Mouse (Mus musculus) forebrain, embryonic 10.5 days (tissue): ENCODE measurements around the gene Gga1. TPM values are rescaled to one million over a fixed set of nuclear protein-coding genes. Genes with fewer than 3 reads are reported as not detected.
"Not testable (repeated sequence)": the region's sequence is repeated elsewhere in the genome, so short reads cannot be mapped to it uniquely, and the experiment has no call there.

Experiments
- DNase-seq: peaks from one replicate; pipeline ENCODE4 v3.0.0-alpha.2; 2017; ENCODE audit warnings: low spot score; ENCODE audit errors: extremely low spot score
- H3K27ac ChIP-seq: fragments of 300-500 bp; sonication (generic); 2 replicates; pipeline ENCODE4 v1.5.1; 2016; ENCODE audit warnings: mild to moderate bottlenecking
- H3K27me3 ChIP-seq: fragments of 300-500 bp; sonication (generic); 2 replicates; pipeline ENCODE4 v1.6.1; 2016; ENCODE audit warnings: mild to moderate bottlenecking; ENCODE audit not compliant: poor library complexity, severe bottlenecking
- H3K36me3 ChIP-seq: fragments of 300-500 bp; sonication (generic); replicated peaks from 2 replicates; pipeline ENCODE4 v1.6.1; 2016; ENCODE audit warnings: mild to moderate bottlenecking, moderate library complexity
- H3K4me1 ChIP-seq: fragments of 300-500 bp; sonication (generic); 2 replicates; pipeline ENCODE4 v1.6.1; 2016
- H3K4me3 ChIP-seq: fragments of 300-500 bp; sonication (generic); 2 replicates; pipeline ENCODE4 v1.5.1; 2016; ENCODE audit warnings: mild to moderate bottlenecking, moderate library complexity
- H3K9me3 ChIP-seq: fragments of 300-500 bp; sonication (generic); 2 replicates; pipeline ENCODE4 v1.6.1; 2016; ENCODE audit warnings: mild to moderate bottlenecking, moderate library complexity
- WGBS: fragments of 180-500 bp; shearing (Covaris S2); methylation state at CpG from one replicate; pipeline ENCODE4 v1.1.7; 2016; 5-methylcytosine and 5-hydroxymethylcytosine counted together
- polyA plus RNA-seq: library from polyadenylated mRNA; unstranded; fragments of >200 nt; fragmentation: Nextera tagmentation; extraction: Ambion mirVana; gene quantifications from 2 replicates; pipeline ENCODE4 v1.2.1, GENCODE M21; 2016

Gene Gga1
- polyA plus RNA-seq, 1 experiment from 2014 or later, result 52.6 TPM

- H3K4me1 ChIP-seq, result peaks cover 80% of the 10 kb centered on the region
- H3K36me3 ChIP-seq, result no peaks in the 10 kb centered on the region
- WGBS, result 3% methylated on average over 2 of the region's 2 CpGs
- no peak for DNase-seq
- H3K4me3 ChIP-seq, result 0 out of 2 replicates have a peak overlapping the region, but pooled peaks have one; percentile 5
- peak overlapping the region; percentile 72 for H3K27ac ChIP-seq
- peaks cover 58% of the 10 kb centered on the region for H3K27me3 ChIP-seq
- H3K9me3 ChIP-seq, result 0 out of 2 replicates have a peak, but pooled peaks cover 5% of the 10 kb centered on the region
Measured at GRCm38 (mm10) chr15:78839744-78840143, 37.2 kb upstream of the Gga1 start.

- peak overlapping the region; percentile 72; the same call in 1 of the 2 replicates for H3K27ac ChIP-seq
- 0 out of 2 replicates have a peak, but pooled peaks cover 5% of the 10 kb centered on the region for H3K9me3 ChIP-seq
- H3K27me3 ChIP-seq, result peaks cover 63% of the 10 kb centered on the region
- H3K4me1 ChIP-seq, result peaks cover 80% of the 10 kb centered on the region
- WGBS, result 44% methylated on average over 3 of the region's 3 CpGs
- H3K36me3 ChIP-seq, result no peaks in the 10 kb centered on the region
- DNase-seq, result no peak
- no peak overlapping the region for H3K4me3 ChIP-seq
Measured at GRCm38 (mm10) chr15:78840241-78840640, 36.7 kb upstream of the Gga1 start.

- no peak overlapping the region for H3K4me3 ChIP-seq
- H3K9me3 ChIP-seq, result 0 out of 2 replicates have a peak, but pooled peaks cover 5% of the 10 kb centered on the region
- H3K27me3 ChIP-seq, result peaks cover 68% of the 10 kb centered on the region
- H3K27ac ChIP-seq, result peak overlapping the region; percentile 72; the same call in 1 of the 2 replicates
- DNase-seq, result no peak
- no peaks in the 10 kb centered on the region for H3K36me3 ChIP-seq
- 46% methylated on average over 11 of the region's 11 CpGs for WGBS
- peaks cover 80% of the 10 kb centered on the region for H3K4me1 ChIP-seq
Measured at GRCm38 (mm10) chr15:78840751-78841150, 36.2 kb upstream of the Gga1 start.

GRCm38 (mm10) chr15:78841161-78841790 is 35.7 kb upstream of the Gga1 start:
- Histone ChIP-seq H3K4me3 (no peak overlapping the region), H3K27me3 (peaks cover 74% of the 10 kb centered on the region), H3K9me3 (0 out of 2 replicates have a peak, but pooled peaks cover 5% of the 10 kb centered on the region), H3K27ac (no peak overlapping the region; the same call in 1 of the 2 replicates), H3K4me1 (peaks cover 80% of the 10 kb centered on the region), H3K36me3 (no peaks in the 10 kb centered on the region)
- WGBS, result 38% methylated on average over 6 of the region's 6 CpGs
- DNase-seq, result no peak

GRCm38 (mm10) chr15:78842371-78843163 is 34.4 kb upstream of the Gga1 start, which contains the start of gene Cdc42ep1:
Gene Cdc42ep1 (plus strand): TSS chr15:78842624.
- no peak for DNase-seq
- Histone ChIP-seq H3K36me3 (no peaks in the 10 kb centered on the region), H3K27ac (peak within 1 kb of the TSS; percentile 87), H3K27me3 (peaks cover 84% of the 10 kb centered on the region), H3K4me1 (peaks cover 82% of the 10 kb centered on the region), H3K4me3 (peak within 1 kb of the TSS; percentile 60), H3K9me3 (no peaks in the 10 kb centered on the region)
- WGBS, result under 1% methylated on average over 86 of the region's 86 CpGs

GRCm38 (mm10) chr15:78843581-78844469 is 33.2 kb upstream of the Gga1 start:
- H3K27me3 ChIP-seq, result peaks cover 83% of the 10 kb centered on the region
- no peaks in the 10 kb centered on the region for H3K9me3 ChIP-seq
- 39% methylated on average over 21 of the region's 21 CpGs for WGBS
- peaks cover 80% of the 10 kb centered on the region for H3K4me1 ChIP-seq
- H3K4me3 ChIP-seq, result peak overlapping the region; percentile 60
- no peak for DNase-seq
- no peaks in the 10 kb centered on the region for H3K36me3 ChIP-seq
- peak overlapping the region; percentile 54; the same call in 1 of the 2 replicates for H3K27ac ChIP-seq

GRCm38 (mm10) chr15:78844791-78845190 is 32.2 kb upstream of the Gga1 start:
- 47% methylated on average over 9 of the region's 9 CpGs for WGBS
- Histone ChIP-seq H3K4me3 (0 out of 2 replicates have a peak overlapping the region, but pooled peaks have one; percentile 60), H3K4me1 (peaks cover 77% of the 10 kb centered on the region)

GRCm38 (mm10) chr15:78845321-78845720 is 31.7 kb upstream of the Gga1 start:
- Histone ChIP-seq H3K4me3 (0 out of 2 replicates have a peak overlapping the region, but pooled peaks have one; percentile 18), H3K27ac (0 out of 2 replicates have a peak overlapping the region, but pooled peaks have one; percentile 16), H3K4me1 (peaks cover 76% of the 10 kb centered on the region), H3K36me3 (no peaks in the 10 kb centered on the region), H3K9me3 (no peaks in the 10 kb centered on the region), H3K27me3 (peaks cover 82% of the 10 kb centered on the region)
- 80% methylated on average over 11 of the region's 11 CpGs for WGBS
- DNase-seq, result no peak

More at GRCm38 (mm10) chr15:78844791-78845190, 32.2 kb upstream of the Gga1 start:
- peaks cover 82% of the 10 kb centered on the region for H3K27me3 ChIP-seq
- no peaks in the 10 kb centered on the region for H3K36me3 ChIP-seq
- H3K27ac ChIP-seq, result peak overlapping the region; percentile 54; the same call in 1 of the 2 replicates
- no peak for DNase-seq
- H3K9me3 ChIP-seq, result no peaks in the 10 kb centered on the region

GRCm38 (mm10) chr15:78845867-78846266 is 31.1 kb upstream of the Gga1 start:
- Histone ChIP-seq H3K9me3 (no peaks in the 10 kb centered on the region), H3K27ac (0 out of 2 replicates have a peak overlapping the region, but pooled peaks have one; percentile 16), H3K27me3 (peaks cover 82% of the 10 kb centered on the region), H3K4me3 (no peak overlapping the region), H3K4me1 (peaks cover 76% of the 10 kb centered on the region), H3K36me3 (no peaks in the 10 kb centered on the region)
- 92% methylated on average over 8 of the region's 8 CpGs for WGBS
- no peak for DNase-seq

GRCm38 (mm10) chr15:78846352-78846751 is 30.6 kb upstream of the Gga1 start:
- Histone ChIP-seq H3K4me1 (peaks cover 76% of the 10 kb centered on the region), H3K27ac (0 out of 2 replicates have a peak overlapping the region, but pooled peaks have one; percentile 6), H3K4me3 (no peak overlapping the region), H3K36me3 (no peaks in the 10 kb centered on the region), H3K9me3 (no peaks in the 10 kb centered on the region), H3K27me3 (peaks cover 82% of the 10 kb centered on the region)
- WGBS, result 86% methylated on average over 8 of the region's 8 CpGs
- DNase-seq, result no peak

GRCm38 (mm10) chr15:78846805-78847204 is 30.2 kb upstream of the Gga1 start:
- 84% methylated on average over 7 of the region's 7 CpGs for WGBS
- H3K4me1 ChIP-seq, result peaks cover 76% of the 10 kb centered on the region
- DNase-seq, H3K4me3 ChIP-seq, H3K36me3 ChIP-seq, H3K9me3 ChIP-seq, H3K27ac ChIP-seq: not testable (repeated sequence)
- H3K27me3 ChIP-seq, result peaks cover 80% of the 10 kb centered on the region

GRCm38 (mm10) chr15:78848467-78848866 is 28.5 kb upstream of the Gga1 start:
- no peak overlapping the region for H3K27ac ChIP-seq
- WGBS, result 31% methylated on average over 5 of the region's 5 CpGs
- peaks cover 70% of the 10 kb centered on the region for H3K27me3 ChIP-seq
- H3K36me3 ChIP-seq, result no peaks in the 10 kb centered on the region
- H3K4me3 ChIP-seq, result no peak overlapping the region
- H3K9me3 ChIP-seq, result no peaks in the 10 kb centered on the region
- peak; percentile 75 for DNase-seq
- peaks cover 61% of the 10 kb centered on the region for H3K4me1 ChIP-seq
